Mouse (Mus musculus) R1 (cell line): ENCODE measurements around the gene Drd1.

ENCODE experiments used
- DNase-seq: peaks from one replicate; pipeline ENCODE4 v3.0.0-alpha.2; 2018; ENCODE audit warnings: low read depth, low spot score

Gene Drd1

DNA sequence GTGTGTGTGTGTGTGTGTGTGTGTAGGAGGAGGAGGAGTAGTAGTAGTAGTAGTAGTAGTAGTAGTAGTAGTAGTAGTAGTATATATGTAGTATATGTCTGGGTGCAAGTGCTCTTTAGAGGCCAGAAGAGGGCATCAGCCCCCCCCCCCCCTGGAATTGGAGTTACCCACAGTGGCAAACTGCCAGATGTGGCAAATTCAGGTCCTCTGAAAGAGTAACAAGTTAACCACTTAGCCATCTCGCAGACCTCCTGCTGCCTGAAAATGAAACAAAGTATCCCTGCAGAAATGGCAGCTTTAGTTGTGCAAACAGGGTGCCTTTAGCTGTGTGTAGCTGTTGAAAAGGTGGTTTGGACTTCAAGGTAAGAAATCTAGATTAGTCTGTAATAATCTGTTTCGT is 18.0 kb upstream of the Drd1 start:
- DNase-seq: no peak

DNA sequence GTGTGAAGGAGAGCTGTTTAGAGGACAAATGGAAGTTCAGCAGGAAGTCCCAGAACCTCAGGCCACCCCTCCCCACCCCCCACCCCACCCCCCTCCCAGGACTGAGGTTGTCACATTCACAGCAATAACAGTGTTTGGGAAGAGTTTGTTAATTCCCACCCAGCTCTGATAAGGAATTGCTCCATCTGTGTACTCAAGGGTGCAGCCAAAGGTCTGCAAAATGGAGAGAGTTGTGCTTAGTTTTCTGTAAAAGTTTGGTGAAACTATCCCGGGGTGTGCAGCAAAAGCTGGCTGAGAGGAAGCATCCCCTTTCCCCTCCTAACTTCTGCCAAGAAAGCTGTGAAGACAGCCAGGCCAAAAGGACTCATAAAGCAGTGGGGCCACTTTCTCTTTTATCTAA is 17.6 kb upstream of the Drd1 start:
- DNase-seq: no peak

DNA sequence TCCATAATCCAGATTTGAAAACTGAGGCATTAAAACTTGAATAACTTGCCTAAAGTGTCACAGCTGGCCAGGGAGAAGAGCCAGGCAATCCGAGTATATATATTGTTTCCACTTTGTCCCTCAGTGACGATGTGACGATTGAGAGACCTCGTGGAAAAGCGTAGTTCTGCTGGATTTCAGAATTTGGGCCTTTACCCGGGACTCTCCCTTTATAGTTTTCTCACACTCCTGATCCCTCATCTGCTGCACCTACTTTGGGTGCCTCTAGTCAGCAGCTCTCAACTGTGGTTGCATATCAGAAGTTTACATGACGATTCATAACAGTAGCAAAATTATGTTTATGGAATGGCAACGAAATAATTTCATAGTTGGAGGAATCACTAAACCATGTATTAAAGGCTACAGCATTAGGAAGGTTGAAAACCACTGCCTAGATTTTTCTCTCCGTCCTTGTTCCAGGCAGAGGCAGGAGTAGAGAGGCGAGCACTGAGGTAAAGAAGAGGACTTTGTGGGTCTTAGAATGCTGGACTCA is 17.1 kb upstream of the Drd1 start:
- no peak for DNase-seq

DNA sequence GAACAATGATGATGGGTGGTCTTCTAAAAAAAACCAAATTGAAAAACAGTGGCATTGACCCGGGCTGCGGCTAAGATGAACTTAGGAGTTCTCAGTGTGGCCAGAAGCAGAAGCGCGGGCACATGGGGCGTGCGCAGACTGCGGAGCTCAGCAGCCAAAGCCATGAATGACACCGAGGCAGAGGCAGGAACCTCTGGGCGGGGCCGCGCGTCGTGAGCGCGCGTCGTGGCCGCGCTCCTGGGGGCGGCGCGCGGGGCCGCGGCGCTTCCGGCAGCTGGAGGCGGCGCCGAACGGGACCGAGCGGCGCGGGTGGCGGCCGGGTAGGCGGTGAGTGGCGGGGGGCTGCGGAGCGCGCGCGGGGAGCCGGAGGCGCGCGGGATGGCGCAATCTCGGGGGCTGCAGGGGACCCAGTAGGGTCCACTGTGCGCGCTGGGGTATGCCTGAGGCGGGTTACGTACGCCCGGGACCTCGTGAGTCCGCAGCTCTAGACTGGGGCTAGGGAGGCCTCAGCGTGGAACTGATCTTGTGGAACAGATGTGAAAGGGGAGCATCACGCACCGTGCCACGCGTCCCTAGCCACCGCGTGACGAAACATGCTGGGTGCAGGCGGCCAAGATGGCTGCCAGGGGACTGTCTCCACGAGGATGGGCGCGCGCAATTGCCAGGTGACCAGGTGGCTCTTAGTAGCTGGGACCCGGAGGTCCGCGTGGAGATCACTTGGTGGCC is 16.3 kb upstream of the Drd1 start, which contains the start of gene Sfxn1:
TSS of gene Sfxn1 (plus strand) at position 264 of the 726 bp plus-strand sequence.
- peak; percentile 74 for DNase-seq

DNA sequence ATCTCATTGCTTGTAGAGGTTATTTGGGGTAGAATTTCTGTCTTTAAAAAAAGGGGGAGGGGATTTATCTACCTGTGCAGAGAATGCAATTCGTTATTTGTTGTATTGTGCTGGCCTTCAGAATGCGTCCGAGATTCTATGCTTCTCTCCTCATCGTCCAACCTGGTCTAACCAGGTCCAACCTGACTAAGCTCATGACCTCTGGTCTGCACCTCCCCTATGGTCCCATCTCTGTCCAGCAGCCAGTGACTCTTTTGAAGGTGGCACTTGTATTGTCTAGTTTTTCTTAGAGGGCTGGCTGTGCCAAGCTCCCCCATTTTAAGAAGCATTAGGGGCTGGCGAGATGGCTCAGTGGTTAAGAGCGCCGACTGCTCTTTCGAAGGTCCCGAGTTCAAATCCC is 15.5 kb upstream of the Drd1 start:
- no peak for DNase-seq

DNA sequence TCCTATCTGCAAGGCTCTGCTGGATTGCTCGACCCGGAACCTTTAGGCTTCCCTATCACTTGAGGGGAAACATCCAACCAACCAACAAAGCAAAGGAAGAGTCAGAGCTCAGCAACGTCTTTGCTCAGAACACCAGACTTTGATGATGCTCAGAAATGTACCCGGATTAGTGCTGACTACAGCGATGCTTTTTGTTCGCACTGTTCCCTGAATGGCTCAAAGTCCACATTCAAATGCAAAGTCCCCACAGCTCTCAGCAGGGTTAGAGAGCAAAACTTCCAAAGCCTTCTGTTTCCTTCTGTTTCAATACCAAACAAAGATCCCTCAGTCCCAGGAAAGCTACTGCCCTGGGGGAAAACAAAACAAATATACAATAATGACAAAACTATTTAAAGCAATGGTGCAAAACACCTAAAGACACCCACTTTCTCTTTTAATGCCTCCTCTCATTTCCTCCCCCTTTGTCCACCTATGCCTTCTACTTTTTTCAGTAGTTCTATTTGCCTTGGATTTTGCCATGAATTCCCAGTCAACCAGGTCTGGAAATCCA is 12.2 kb upstream of the Drd1 start:
- DNase-seq: peak; percentile 82

DNA sequence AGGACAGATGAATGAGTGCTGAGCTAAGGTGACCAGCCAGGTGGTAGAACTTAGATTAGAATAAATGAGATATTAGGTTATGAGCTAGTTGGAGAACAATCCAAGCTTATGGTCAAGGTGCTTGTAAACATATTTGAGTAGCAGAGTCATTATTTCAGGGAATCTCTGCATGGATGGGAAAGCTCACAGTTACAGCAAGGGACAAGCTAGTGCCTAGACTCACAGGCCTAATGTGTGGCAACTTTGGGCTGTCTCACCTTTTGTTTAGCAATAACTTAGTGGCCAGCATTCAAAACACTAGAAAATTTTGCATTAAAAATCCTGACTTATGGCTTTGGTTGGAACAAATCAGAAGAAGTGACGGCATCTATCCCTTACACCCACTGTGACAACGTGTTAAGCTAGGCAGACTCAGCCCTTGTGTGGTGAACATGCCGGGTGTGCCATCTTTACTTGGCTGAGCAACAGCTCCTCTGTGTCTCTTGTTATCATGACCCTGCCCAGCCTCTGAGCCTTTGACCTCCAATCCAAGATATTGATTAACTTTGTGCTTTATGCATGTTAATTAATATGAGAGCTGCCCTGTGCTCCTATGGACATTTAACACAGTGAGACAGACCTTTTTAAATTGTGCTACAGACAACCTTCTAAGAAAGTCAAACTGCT is 10.7 kb upstream of the Drd1 start:
- no peak for DNase-seq

DNA sequence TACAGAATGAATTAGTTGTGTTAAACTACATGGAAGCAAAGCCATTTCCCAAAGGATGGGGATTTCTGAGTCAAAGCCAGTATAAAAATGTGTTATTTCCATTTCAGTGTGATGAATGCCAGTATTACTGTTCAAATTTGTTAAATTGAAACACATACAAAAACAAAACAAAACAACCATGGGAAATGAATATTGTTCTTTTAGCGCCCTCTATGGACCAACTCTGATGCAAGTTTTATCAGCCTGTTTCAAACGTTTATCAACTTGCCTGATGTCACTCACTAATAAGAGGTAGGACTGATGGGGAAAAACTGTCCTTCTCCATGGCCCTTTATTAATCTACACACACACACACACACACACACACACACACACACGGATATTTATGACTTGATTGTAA is 7.8 kb upstream of the Drd1 start:
- DNase-seq: peak; percentile 36

DNA sequence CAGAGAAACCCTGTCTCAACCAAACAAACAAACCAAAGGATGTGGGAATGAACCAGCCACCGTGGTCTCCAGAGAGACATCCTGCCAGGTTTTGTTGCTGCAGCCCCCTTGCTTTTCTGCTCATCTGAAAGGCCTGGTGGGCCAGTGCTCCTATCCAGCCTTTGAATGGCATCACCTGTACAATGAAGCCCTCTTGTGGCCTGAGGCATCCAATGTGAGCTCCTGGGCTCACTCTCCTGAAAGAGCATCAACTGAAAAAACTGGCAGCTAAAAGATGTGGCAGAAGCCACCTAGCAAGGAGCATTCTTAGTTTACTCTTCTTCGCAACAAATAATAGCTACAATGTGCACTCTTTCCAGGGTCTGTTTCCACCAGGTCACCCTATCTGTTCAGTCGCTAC is 6.6 kb upstream of the Drd1 start:
- no peak for DNase-seq

DNA sequence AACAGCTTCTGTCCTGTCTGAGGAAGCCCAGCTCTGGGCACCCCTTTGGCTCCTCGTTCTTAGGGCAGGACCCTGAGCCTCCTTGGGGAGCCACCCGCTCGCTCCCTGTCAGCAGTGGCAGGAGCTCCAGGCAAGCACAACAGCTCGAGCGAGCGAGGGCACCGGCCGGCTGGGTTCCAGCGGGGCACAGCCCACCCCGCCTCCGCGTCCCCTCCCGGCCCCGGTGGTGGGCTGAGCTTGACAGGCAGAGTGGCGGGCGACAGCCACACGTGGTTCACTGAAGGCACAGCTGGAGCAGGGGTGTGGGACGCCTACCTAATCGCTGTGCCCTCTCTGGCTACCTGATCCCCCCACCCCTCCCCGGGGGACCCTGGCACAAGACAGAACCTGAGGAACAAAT is 543 bp downstream of the Drd1 start:
- no peak for DNase-seq

DNA sequence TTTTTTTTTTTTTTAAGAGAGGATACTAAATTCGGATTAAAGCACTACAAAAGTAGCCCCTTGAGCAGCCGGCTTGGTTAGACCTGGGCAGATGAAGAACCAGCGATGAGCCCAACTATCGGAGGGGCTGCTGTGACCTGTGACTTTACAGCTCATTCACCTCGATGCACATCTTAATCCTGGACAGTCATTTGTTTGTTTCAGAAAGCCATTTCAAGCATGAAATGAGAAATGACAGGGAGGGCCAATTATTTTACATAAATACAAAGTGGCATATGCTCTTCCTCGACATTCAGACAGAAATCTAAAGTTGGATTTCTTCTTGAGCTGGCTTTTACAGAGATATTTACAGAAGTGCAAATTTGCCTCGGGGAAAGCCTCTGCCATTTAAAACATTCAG is 3.9 kb downstream of the Drd1 start:
- DNase-seq: no peak

DNA sequence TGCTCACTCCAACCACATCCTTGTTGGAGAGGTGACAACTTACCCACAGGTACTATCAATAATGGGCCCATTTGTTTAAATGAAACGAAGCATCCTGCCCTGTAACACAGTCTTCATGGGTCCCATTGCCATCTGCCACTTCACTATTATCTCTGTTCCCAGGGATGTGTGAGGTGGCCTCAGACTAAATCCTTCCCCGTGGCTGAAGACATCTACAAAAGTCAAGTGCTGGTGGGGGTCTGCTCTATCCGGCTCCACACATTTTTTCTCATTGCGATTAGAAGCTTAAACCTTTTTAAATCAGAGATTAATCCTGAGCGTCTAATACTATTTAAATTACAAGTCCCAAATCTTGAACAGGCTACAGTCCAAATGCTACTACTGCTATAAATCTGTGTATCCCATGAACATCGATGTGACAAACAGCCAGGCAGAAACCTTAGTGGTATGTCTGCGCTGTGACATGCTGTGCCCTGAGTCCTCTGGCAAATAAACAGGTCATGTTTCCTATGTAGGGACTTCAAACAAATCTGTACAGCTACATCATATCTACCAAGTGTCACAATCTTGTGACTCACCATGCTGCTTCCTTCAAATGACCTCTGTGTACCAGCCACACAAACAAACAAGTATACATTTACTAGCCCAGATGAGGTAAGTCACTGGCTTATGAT is 6.7 kb downstream of the Drd1 start:
- no peak for DNase-seq

DNA sequence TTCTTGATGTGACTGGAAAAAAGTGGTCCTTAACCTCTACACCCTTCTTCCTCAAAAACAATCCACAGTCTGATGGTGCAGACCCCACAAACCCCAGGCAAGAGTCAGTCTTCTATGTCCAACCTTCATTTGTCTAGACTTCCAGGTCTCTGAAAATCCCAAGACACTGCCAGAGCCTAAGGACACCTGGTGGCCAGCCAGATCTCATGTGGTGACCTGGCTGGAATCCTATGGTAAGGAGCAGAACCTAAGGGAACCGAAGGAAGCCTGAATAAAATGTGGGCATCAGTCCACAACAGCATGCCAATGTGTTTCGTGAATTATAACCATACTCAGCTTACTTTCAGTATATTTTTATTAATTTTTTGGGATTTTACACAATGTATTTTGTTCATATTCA is 15.2 kb downstream of the Drd1 start:
- no peak for DNase-seq

DNA sequence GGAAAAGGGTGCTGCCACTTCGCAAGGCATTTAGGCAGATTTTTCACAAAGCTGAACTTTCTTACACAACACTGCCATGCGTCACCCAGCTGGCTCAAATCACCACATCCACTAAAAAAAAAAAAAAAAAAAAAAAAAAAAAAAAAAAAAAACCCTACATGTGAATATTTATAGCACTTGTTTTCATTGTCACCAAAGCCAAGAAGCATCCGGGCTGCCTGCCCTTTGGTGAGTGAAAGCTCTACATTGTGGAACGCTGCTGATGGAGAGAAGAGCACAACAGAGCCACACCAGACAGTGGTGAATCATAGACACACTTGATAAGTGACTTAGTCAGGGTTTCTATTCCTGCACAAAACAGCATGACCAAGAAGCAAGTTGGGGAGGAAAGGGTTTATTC is 17.6 kb downstream of the Drd1 start:
- no peak for DNase-seq

DNA sequence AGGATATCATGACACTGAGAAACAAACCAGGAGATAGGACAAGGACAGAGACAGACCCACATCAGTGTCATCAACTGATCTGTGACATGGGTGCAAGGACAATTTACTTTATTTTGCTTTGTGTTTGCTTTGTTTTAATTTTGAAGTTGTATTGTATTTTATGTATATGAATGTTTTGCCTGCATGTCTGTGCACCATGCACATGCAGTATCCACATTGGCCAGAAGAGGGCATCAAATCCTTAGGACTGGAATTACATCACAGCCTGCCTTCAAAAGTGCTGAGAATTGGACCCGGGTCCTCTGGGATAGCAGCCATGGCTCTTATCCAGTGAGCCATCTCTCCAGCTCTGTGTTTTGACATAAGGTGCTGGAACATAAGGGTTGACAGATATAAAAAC is 20.0 kb downstream of the Drd1 start:
- DNase-seq: peak; percentile 57

DNA sequence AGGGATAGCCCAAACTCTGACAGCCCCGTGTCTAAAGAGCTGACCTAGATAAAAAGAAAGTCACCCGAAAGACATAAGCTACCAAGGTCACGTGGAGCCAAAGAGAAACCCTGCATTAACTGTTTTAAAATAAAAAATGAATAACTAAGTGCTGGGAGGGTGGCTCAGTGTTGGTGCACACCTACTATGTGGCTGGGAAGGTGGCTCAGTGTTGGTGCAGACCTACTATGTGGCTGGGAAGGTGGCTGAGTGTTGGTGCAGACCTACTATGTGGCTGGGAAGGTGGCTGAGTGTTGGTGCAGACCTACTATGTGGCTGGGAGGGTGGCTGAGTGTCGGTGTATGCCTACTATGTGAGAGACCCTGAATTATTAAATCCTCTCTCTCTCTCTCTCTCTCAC is 21.9 kb downstream of the Drd1 start:
- no peak for DNase-seq

DNA sequence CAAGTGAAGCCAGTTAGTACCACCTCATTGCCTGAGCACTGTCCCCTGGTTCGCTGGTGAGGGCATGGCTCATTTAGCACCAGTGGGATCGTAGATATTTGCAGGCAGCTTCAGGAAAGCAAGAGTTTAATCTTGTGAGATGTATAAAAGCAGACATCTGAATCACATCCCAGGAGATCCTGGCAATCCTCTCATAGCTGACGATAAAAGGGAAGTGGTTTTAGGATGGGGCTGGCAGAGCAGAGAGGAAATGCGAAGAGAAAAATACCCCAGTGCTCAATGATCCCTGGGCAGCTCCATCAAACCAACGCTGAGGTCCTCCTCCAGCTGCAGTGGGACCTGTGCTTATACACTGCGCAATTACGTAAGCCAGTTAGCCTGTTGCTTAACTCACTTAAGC is 28.4 kb downstream of the Drd1 start:
- DNase-seq: no peak

DNA sequence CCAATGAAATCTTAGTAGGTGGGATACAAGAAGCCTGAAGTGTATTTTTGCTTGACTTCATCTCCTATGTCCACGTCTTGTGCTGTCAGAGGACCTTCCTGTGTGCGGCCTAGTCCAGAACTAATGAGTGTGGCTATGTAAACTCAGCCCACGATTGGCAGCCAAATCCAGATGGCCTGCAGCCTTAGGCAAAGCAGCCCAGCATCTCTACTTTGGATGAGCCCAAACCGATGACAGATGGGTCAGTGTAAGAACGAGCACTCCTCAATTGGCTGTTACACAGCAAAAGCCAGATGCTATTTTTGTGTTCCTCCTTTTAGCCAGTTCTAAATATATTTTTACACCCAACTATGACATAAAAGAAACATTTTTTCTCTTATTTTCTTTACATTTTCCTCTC is 32.2 kb downstream of the Drd1 start:
- no peak for DNase-seq

DNA sequence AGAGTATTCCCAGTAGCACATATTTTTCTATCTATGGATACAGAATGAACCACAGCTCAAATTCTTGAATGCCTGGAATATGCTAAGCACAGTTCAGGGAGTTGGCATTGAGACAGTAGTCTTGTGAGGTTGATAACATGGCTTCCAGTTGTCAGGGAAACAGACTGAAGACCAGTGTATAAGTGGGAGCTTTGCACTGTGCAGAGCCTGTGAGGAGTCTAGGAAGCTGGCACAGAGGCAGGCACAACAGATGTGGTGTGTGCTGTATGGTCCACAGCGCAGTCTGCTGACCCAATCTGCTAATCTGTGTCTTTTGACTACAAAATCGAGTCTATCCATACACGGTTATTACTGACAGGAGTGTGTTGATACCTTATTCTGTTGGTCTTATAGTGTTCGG is 46.8 kb downstream of the Drd1 start:
- no peak for DNase-seq
